Mouse (Mus musculus) kidney, adult 18-20 months (tissue): Measurements from ENCODE around the gene Cabp4.
"Not testable (repeated sequence)": the region's sequence is repeated elsewhere in the genome, so short reads cannot be mapped to it uniquely, and the experiment has no call there.

Experiments used
- DNase-seq: peaks from one replicate; pipeline ENCODE4 v3.0.0; 2021

The Cabp4 gene

GRCm38 (mm10) chr19:4146366-4147021, 2.7 kb upstream of the Cabp4 start:
- no peak for DNase-seq

GRCm38 (mm10) chr19:4145936-4146335, 2.1 kb upstream of the Cabp4 start:
- DNase-seq, result no peak

- DNase-seq, result no peak
These were observed 991 bp upstream of the Cabp4 start for GRCm38 (mm10) chr19:4144550-4145498.

GRCm38 (mm10) chr19:4142416-4143173, 1.2 kb downstream of the Cabp4 start:
- DNase-seq, result peak; percentile 51

- no peak for DNase-seq
These were observed 3.7 kb downstream of the Cabp4 start for GRCm38 (mm10) chr19:4140147-4140546.

- no peak for DNase-seq
These were observed 4.4 kb downstream of the Cabp4 start, which contains the start of gene Gpr152 for GRCm38 (mm10) chr19:4139446-4139845. Gene Gpr152, plus strand, starts transcription at chr19:4139787.

- no peak for DNase-seq
These were observed 5.9 kb downstream of the Cabp4 start for GRCm38 (mm10) chr19:4137913-4138312.

GRCm38 (mm10) chr19:4136463-4136862, 7.4 kb downstream of the Cabp4 start:
- DNase-seq, result no peak

GRCm38 (mm10) chr19:4135963-4136345, 7.9 kb downstream of the Cabp4 start:
- DNase-seq, result not testable (repeated sequence)

- DNase-seq, result not testable (repeated sequence)
These were observed 8.4 kb downstream of the Cabp4 start for GRCm38 (mm10) chr19:4135229-4135962.

- no peak for DNase-seq
These were observed 9.5 kb downstream of the Cabp4 start for GRCm38 (mm10) chr19:4134354-4134753.

- no peak for DNase-seq
These were observed 12.1 kb downstream of the Cabp4 start for GRCm38 (mm10) chr19:4131768-4132167.

- DNase-seq, result no peak
These were observed 12.8 kb downstream of the Cabp4 start for GRCm38 (mm10) chr19:4131075-4131474.

GRCm38 (mm10) chr19:4130106-4130505, 13.7 kb downstream of the Cabp4 start:
- DNase-seq, result no peak

- DNase-seq, result no peak
These were observed 14.4 kb downstream of the Cabp4 start for GRCm38 (mm10) chr19:4129462-4129861.

- DNase-seq, result peak; percentile 20
These were observed 16.9 kb downstream of the Cabp4 start for GRCm38 (mm10) chr19:4126759-4127495.

GRCm38 (mm10) chr19:4125741-4126696, 17.8 kb downstream of the Cabp4 start, which contains the start of gene Aip:
Gene Aip, minus strand, starts transcription at chr19:4125858.
- peak; percentile 97 for DNase-seq

- DNase-seq, result not testable (repeated sequence)
These were observed 18.6 kb downstream of the Cabp4 start for GRCm38 (mm10) chr19:4125268-4125667.

GRCm38 (mm10) chr19:4124432-4124831, 19.4 kb downstream of the Cabp4 start:
- no peak for DNase-seq
